Mouse (Mus musculus) heart, postnatal 0 days (tissue): Measurements from ENCODE around the gene Mon2. TPM values are rescaled to one million over a fixed set of nuclear protein-coding genes. Genes with fewer than 3 reads are reported as not detected.
"Not testable (repeated sequence)": the region's sequence is repeated elsewhere in the genome, so short reads cannot be mapped to it uniquely, and the experiment has no call there.

Experiments
- ATAC-seq: fragments of 200-750 bp; cut with Nextera tagmentation; 2 replicates; pipeline ENCODE4 v1.8.0; 2017; ENCODE audit warnings: low read depth, moderate number of reproducible peaks, moderate library complexity; ENCODE audit not compliant: insufficient read depth
- DNase-seq: peaks from one replicate; pipeline ENCODE4 v3.0.0-alpha.2; 2016; ENCODE audit warnings: low spot score
- H3K27ac ChIP-seq: fragments of 300-500 bp; sonication (generic); 2 replicates; pipeline ENCODE4 v1.5.1; 2014; ENCODE audit warnings: low read depth, mild to moderate bottlenecking
- H3K27me3 ChIP-seq: fragments of 300-500 bp; sonication (generic); 2 replicates; pipeline ENCODE4 v1.6.1; 2014; ENCODE audit warnings: low read length, mixed read lengths; ENCODE audit not compliant: control insufficient read depth, insufficient read depth
- H3K36me3 ChIP-seq: fragments of 300-500 bp; sonication (generic); replicated peaks from 2 replicates; pipeline ENCODE4 v1.6.1; 2014; ENCODE audit warnings: low read length, mixed read lengths; ENCODE audit not compliant: control insufficient read depth, insufficient read depth
- H3K4me1 ChIP-seq: fragments of 300-500 bp; sonication (generic); 2 replicates; pipeline ENCODE4 v1.6.1; 2014; ENCODE audit warnings: antibody characterized with exemption; ENCODE audit not compliant: control insufficient read depth, insufficient read depth
- H3K4me2 ChIP-seq: fragments of 300-500 bp; sonication (generic); 2 replicates; pipeline ENCODE4 v1.6.1; 2014; ENCODE audit warnings: low read depth, mild to moderate bottlenecking, low read length, moderate library complexity
- H3K4me3 ChIP-seq: fragments of 300-500 bp; sonication (generic); 2 replicates; pipeline ENCODE4 v1.5.1; 2014; ENCODE audit warnings: low read depth, low read length
- H3K9ac ChIP-seq: fragments of 300-500 bp; sonication (generic); replicated peaks from 2 replicates; pipeline ENCODE4 v1.6.1; 2014; ENCODE audit warnings: low read depth, low read length, mixed read lengths
- H3K9me3 ChIP-seq: fragments of 300-500 bp; sonication (generic); replicated peaks from 2 replicates; pipeline ENCODE4 v1.6.1; 2016; ENCODE audit warnings: low read length; ENCODE audit not compliant: control insufficient read depth
- CTCF ChIP-seq: IDR thresholded peaks from 2 replicates; pipeline ENCODE4 v1.5.1; 2016; ENCODE audit warnings: antibody characterized with exemption, control low read depth, low read depth
- EP300 ChIP-seq: IDR thresholded peaks from 2 replicates; pipeline ENCODE4 v1.6.1; 2016; ENCODE audit warnings: antibody characterized with exemption, low read depth
- WGBS: fragments of 180-500 bp; shearing (Covaris S2); extraction: QIAGEN DNeasy Blood & Tissue Kit; methylation state at CpG from one replicate; pipeline ENCODE4 v1.1.7; 2014; 5-methylcytosine and 5-hydroxymethylcytosine counted together
- polyA plus RNA-seq: library from polyadenylated mRNA; unstranded; fragments of >200 nt; fragmentation: Nextera tagmentation; extraction: Ambion mirVana; gene quantifications from 2 replicates; pipeline ENCODE4 v1.2.1, GENCODE M21; 2015
- total RNA-seq: library from RNA; depleted of rRNA; stranded (reverse); fragments of >200 nt; gene quantifications from 2 replicates; pipeline ENCODE4 v1.2.3, GENCODE M21; 2014; ENCODE audit warnings: low replicate concordance

The Mon2 gene
- total and polyA plus RNA-seq, 2 experiments from 2014 or later: 14.3 to 35.0 TPM

DNA sequence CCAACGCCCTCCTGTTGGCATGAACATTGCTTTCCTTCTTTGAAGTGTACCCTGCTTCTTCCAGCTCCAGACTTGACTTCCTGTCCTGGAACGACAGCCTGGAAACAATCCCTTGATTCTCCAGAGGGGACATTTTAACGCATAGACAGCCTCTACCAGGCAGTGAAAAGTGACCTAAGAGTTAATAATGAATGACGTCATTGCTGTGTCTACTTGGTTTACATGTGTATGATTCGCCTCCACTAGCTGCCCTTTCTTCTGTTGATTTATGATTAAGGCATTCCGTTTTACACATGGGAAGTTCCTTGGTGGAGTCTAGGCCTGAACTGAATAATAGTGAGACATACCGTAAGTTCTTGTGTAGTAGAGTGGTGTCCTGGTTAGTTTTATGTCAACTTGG lies 109.9 kb downstream of the Mon2 start:
- ATAC-seq (peak; percentile 27), DNase-seq (peak; percentile 36)
- Histone ChIP-seq H3K9me3 (no peaks in the 10 kb centered on the region), H3K36me3 (no peaks in the 10 kb centered on the region), H3K9ac (no peak overlapping the region), H3K4me3 (no peak overlapping the region), H3K27me3 (peaks cover 6% of the 10 kb centered on the region; the same call in 1 of the 2 replicates), H3K27ac (no peak overlapping the region), H3K4me1 (0 out of 2 replicates have a peak, but pooled peaks cover 7% of the 10 kb centered on the region), H3K4me2 (no peak overlapping the region)
- TF ChIP-seq EP300: no peak
- TF ChIP-seq CTCF: no peak
- 54% methylated on average over 7 of the region's 7 CpGs for WGBS

DNA sequence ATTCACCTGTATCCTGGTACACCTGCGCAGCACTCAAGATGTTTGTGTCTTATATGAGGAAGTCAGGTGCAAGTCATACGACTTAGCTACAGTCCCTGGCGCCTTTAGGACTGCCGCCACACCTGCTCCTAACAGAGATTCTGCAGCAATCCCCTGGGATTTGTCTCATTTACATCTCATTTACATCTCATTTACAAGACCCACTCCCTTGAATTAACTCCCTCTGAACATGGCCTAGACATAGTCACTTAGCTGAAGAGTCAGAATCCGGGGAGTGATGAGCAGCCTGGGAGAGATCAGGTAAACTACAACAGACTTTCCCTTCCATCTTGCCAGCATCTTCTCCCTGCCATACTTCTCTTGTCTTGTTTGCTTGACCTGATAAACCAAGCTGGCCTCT lies 110.7 kb downstream of the Mon2 start:
- H3K9ac ChIP-seq, ATAC-seq, DNase-seq, H3K27ac ChIP-seq, H3K4me1 ChIP-seq, H3K36me3 ChIP-seq, H3K4me2 ChIP-seq, H3K27me3 ChIP-seq, H3K4me3 ChIP-seq, H3K9me3 ChIP-seq: not testable (repeated sequence)
- 95% methylated on average over 4 of the region's 5 CpGs for WGBS

DNA sequence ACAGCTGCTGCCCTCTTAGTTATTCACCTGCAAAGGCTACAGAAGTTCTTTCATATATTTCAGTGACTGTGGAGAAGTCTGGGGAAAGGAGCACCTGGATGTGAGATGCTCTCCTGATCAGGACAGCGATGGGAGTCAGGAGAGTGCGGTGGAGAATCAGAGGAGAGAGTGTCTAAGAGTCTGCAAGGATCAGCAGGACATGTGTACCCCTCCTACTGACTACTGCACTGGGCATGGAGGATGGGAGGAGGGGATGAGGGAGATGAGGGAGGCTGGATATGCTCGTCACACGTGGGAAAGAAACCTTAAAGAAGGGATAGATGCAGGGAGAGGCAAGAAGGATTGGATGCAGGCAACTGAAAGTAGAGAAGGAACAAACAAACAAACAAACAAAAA lies 112.1 kb downstream of the Mon2 start:
- Histone ChIP-seq H3K9me3 (no peaks in the 10 kb centered on the region), H3K4me3 (no peak overlapping the region), H3K4me1 (peaks cover 10% of the 10 kb centered on the region; the same call in 1 of the 2 replicates), H3K9ac (no peak overlapping the region; the same call in 1 of the 2 replicates), H3K27me3 (peaks cover 6% of the 10 kb centered on the region; the same call in 1 of the 2 replicates), H3K36me3 (no peaks in the 10 kb centered on the region), H3K4me2 (peak overlapping the region; percentile 60), H3K27ac (no peak overlapping the region)
- WGBS: 51% methylated on average over 4 of the region's 4 CpGs
- ATAC-seq (no peak), DNase-seq (no peak)
- TF ChIP-seq EP300 (no peak), CTCF (no peak)

DNA sequence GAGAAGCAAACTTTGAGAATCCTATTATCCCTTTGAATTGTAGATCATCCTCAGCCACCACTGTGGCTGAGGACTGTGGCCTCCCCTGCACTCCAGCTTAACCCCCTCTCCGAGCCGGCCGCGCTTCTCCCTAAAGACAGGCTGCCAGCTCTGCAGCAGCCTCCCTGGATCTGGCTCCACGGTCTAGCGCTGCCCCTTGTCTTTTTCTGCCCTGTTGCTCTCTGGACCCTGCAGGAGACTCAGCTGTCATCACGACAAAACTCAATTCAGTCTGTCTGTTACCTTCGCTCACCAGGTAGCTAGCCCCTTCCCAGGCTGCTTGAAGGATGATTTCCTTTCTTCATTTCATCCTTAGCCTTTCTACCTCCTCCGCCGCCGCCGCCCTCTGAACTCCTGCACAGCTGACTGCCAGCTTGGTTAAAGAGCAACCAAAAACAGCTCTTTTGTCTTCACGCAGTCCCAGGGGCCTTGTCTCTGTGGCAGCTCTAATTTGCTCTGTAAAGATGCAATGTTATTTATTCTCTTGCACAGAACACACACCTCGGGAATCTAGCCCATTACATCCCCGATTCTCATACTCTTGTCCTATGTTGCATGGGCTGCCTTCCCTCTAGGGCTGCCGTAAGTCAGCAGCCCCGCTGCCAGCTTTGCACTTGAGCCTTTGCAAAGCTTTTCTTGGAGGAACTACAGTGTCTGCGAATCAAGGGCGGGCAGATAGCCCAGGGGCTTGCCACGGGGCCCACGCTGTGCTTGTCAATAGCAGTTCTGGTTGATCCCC lies 112.7 kb downstream of the Mon2 start:
- no peak for TF ChIP-seq EP300
- no peak for TF ChIP-seq CTCF
- no peak for DNase-seq
- peaks cover 6% of the 10 kb centered on the region; the same call in 1 of the 2 replicates for H3K27me3 ChIP-seq
- H3K9ac ChIP-seq: peak overlapping the region; percentile 37; the same call in 1 of the 2 replicates
- H3K36me3 ChIP-seq: no peaks in the 10 kb centered on the region
- peak overlapping the region; percentile 60 for H3K4me2 ChIP-seq
- H3K4me1 ChIP-seq: peaks cover 10% of the 10 kb centered on the region; the same call in 1 of the 2 replicates
- ATAC-seq: no peak
- no peak overlapping the region for H3K27ac ChIP-seq
- 10% methylated on average over 21 of the region's 21 CpGs for WGBS
- peak overlapping the region; percentile 35 for H3K4me3 ChIP-seq
- H3K9me3 ChIP-seq: no peaks in the 10 kb centered on the region

DNA sequence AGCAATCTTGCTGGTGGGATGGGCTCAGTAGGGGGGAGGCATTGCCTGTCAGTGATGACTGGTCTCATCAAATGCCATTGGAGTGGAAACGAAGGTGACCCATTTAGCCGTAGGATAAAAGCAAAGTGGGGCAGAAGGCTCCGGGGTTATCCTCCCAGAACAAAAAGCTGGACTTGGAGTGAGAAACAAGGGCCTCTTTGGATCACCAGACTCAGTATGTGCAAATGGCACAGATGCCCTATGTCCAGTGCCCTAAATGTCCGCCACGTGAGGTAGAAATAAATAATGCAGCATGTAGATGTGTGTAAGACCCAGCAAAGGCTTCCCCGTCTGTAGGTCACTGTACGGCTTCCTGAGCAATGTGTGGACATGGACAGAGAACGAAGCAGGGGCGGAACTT lies 113.7 kb downstream of the Mon2 start:
- TF ChIP-seq CTCF (no peak), EP300 (no peak)
- 74% methylated on average over 9 of the region's 9 CpGs for WGBS
- H3K4me2 ChIP-seq: no peak overlapping the region
- peaks cover 6% of the 10 kb centered on the region; the same call in 1 of the 2 replicates for H3K27me3 ChIP-seq
- H3K27ac ChIP-seq: no peak overlapping the region
- DNase-seq: no peak
- ATAC-seq: no peak
- H3K4me3 ChIP-seq: no peak overlapping the region
- H3K4me1 ChIP-seq: peaks cover 10% of the 10 kb centered on the region; the same call in 1 of the 2 replicates
- H3K9ac ChIP-seq: no peak overlapping the region
- no peaks in the 10 kb centered on the region for H3K36me3 ChIP-seq
- H3K9me3 ChIP-seq: no peaks in the 10 kb centered on the region

DNA sequence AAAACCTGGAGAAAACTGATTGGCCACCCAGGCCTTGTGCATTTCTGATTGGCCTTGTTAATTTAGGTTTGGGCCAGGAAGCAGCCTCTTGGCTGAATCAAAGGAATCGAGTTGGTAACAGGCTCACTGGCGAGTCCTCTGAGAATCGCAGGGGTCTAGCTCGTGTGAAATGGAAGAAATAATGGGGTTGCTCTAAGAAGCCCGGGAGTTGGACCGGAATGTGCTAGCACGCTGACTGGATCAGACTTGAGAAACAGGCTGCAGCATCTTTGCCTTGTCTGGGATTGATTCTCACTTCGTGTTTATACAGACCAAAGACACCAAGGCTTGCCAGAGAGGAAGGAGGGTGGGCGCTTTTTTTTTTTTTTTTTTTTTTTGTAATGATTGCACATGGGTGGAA lies 114.8 kb downstream of the Mon2 start:
- H3K4me2 ChIP-seq: no peak overlapping the region
- ATAC-seq: no peak
- WGBS: 78% methylated on average over 9 of the region's 9 CpGs
- H3K4me3 ChIP-seq: no peak overlapping the region
- no peak overlapping the region for H3K27ac ChIP-seq
- no peak overlapping the region for H3K9ac ChIP-seq
- no peak for TF ChIP-seq CTCF
- no peak for TF ChIP-seq EP300
- DNase-seq: no peak
- peaks cover 10% of the 10 kb centered on the region; the same call in 1 of the 2 replicates for H3K4me1 ChIP-seq
- H3K27me3 ChIP-seq: peaks cover 6% of the 10 kb centered on the region; the same call in 1 of the 2 replicates
- no peaks in the 10 kb centered on the region for H3K9me3 ChIP-seq
- no peaks in the 10 kb centered on the region for H3K36me3 ChIP-seq
